Mouse (Mus musculus) lung, adult 10 weeks (tissue): ENCODE data around the gene Mxd1. TPM values are rescaled to one million over a fixed set of nuclear protein-coding genes. Genes with fewer than 3 reads are reported as not detected.

Experiments used
- polyA plus RNA-seq: library from polyadenylated mRNA; stranded (reverse); fragments of 350-450 nt; fragmentation: Illumina TruSeq; extraction: RNeasy Lipid Tissue Mini Kit (QIAGEN cat#74804); gene quantifications from one replicate; pipeline ENCODE4 v1.2.3, GENCODE M21; 2014; ENCODE audit warnings: low read depth, low replicate concordance; ENCODE audit not compliant: insufficient read depth

Gene Mxd1
- 7.8 TPM for polyA plus RNA-seq

GRCm38 (mm10) chr6:86668580-86669239 is at the start of gene Mxd1:
Gene Mxd1, minus strand, starts transcription at chr6:86669161.

GRCm38 (mm10) chr6:86683872-86684654 is 15.1 kb upstream of the Mxd1 start, which contains the start of gene Snrnp27:
Gene Snrnp27, minus strand, starts transcription at chr6:86684522.

GRCm38 (mm10) chr6:86627946-86628345 is 41.0 kb downstream of the Mxd1 start, which contains the start of gene Asprv1:
Gene Asprv1, plus strand, starts transcription at chr6:86628164.

Other genes with a start within 250 kb of the Mxd1 start
- not detected for gene Gm44790, start 242.5 kb downstream of the Mxd1 start, polyA plus RNA-seq
- gene C87436, start 230.8 kb downstream of the Mxd1 start, polyA plus RNA-seq: 12.6 TPM
- gene Pcbp1, start 142.8 kb downstream of the Mxd1 start, polyA plus RNA-seq: 123 TPM
- 1.9 TPM for gene Asprv1, start 41.0 kb downstream of the Mxd1 start, polyA plus RNA-seq
- 83.2 TPM for gene Snrnp27, start 15.4 kb upstream of the Mxd1 start, polyA plus RNA-seq
- gene Gmcl1, start 64.2 kb upstream of the Mxd1 start, polyA plus RNA-seq: 10.4 TPM
- 99.8 TPM for gene Anxa4, start 124.4 kb upstream of the Mxd1 start, polyA plus RNA-seq
- gene Aak1, start 180.4 kb upstream of the Mxd1 start, polyA plus RNA-seq: 2.6 TPM